Mouse (Mus musculus) C2C12 (cell line): Measurements from ENCODE around the gene Rnase12. TPM values are rescaled to one million over a fixed set of nuclear protein-coding genes. Genes with fewer than 3 reads are reported as not detected.
"Not testable (repeated sequence)": the region's sequence is repeated elsewhere in the genome, so short reads cannot be mapped to it uniquely, and the experiment has no call there.

ENCODE experiments used
- H3K27me3 ChIP-seq: one replicate; pipeline ENCODE4 v1.6.1; 2011; ENCODE audit not compliant: control insufficient read depth, insufficient read depth, insufficient read length
- H3K36me3 ChIP-seq: one replicate; pipeline ENCODE4 v1.6.1; 2011; ENCODE audit not compliant: control insufficient read depth, insufficient read depth
- H3K4me3 ChIP-seq: one replicate; pipeline ENCODE4 v1.5.1; 2011; ENCODE audit warnings: mild to moderate bottlenecking, control low read depth; ENCODE audit not compliant: poor library complexity, insufficient read depth, severe bottlenecking
- H3K79me2 ChIP-seq: one replicate; pipeline ENCODE4 v1.6.1; 2011; ENCODE audit not compliant: control insufficient read depth, insufficient read depth
- H3K79me3 ChIP-seq: one replicate; pipeline ENCODE4 v1.6.1; 2011; ENCODE audit warnings: low read depth, control low read depth
- H3ac ChIP-seq: one replicate; pipeline ENCODE3; 2011; ENCODE audit warnings: low read depth; ENCODE audit not compliant: control insufficient read depth, insufficient read length
- CEBPB ChIP-seq: IDR thresholded peaks from one replicate; pipeline ENCODE4 v1.6.1; 2011; ENCODE audit warnings: low read depth, mild to moderate bottlenecking, control low read depth, moderate library complexity
- CTCF ChIP-seq: IDR thresholded peaks from one replicate; pipeline ENCODE4 v1.5.1; 2011; ENCODE audit not compliant: control insufficient read depth, insufficient read depth, insufficient read length
- FOSL1 ChIP-seq: IDR thresholded peaks from one replicate; pipeline ENCODE4 v1.8.0; 2011; ENCODE audit warnings: mild to moderate bottlenecking, low read length; ENCODE audit not compliant: poor library complexity, insufficient read depth, severe bottlenecking
- MAX ChIP-seq: IDR thresholded peaks from one replicate; pipeline ENCODE4 v1.6.1; 2011; ENCODE audit warnings: mild to moderate bottlenecking, control low read depth
- MYOD1 ChIP-seq: IDR thresholded peaks from one replicate; pipeline ENCODE4 v1.6.1; 2011; ENCODE audit warnings: low read depth; ENCODE audit not compliant: control insufficient read depth, insufficient read length
- MYOG ChIP-seq: IDR thresholded peaks from one replicate; pipeline ENCODE4 v1.6.1; 2011; ENCODE audit not compliant: control insufficient read depth, insufficient read length; ENCODE audit errors: extremely low read depth
- USF1 ChIP-seq: IDR thresholded peaks from one replicate; pipeline ENCODE4 v1.6.1; 2011; ENCODE audit warnings: low read depth, mild to moderate bottlenecking, control low read depth, moderate library complexity
- polyA plus RNA-seq: library from polyadenylated mRNA; unstranded; fragments of >200 nt; fragmentation: generic; extraction: Trizol; gene quantifications from one replicate; pipeline ENCODE4 v1.2.1, GENCODE M21; 2012; ENCODE audit warnings: missing spikeins

Rnase12 gene
- polyA plus RNA-seq, 1 experiment: not detected

DNA sequence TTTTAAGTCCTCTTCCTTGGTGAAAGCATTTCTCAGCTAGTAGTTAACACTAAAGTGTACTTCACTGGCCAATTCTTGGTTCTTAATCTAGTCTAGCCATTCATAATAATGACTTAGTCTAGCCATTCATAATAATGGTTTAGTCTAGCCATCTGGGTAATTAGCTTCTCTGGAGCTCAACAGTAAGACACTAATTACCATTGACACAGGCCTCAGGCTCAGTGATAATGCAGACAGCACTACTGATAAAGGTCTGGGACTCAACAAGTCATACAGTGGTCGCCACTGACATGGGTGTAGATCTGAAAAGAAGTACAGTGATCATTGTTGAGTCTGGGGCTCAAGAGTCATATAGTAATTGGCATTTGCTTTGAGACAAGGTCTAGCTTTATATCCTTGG lies 32.6 kb downstream of the Rnase12 start:
- H3ac ChIP-seq: no peak overlapping the region
- H3K36me3 ChIP-seq: no peaks in the 10 kb centered on the region
- H3K27me3 ChIP-seq: no peaks in the 10 kb centered on the region
- H3K4me3 ChIP-seq: no peak overlapping the region
- no peaks in the 10 kb centered on the region for H3K79me2 ChIP-seq
- TF ChIP-seq FOSL1 (no peak), MYOG (no peak), MYOD1 (no peak), CTCF (no peak), MAX (no peak), CEBPB (no peak), USF1 (no peak)
- no peaks in the 10 kb centered on the region for H3K79me3 ChIP-seq

- no peaks in the 10 kb centered on the region for H3K79me2 ChIP-seq
- no peak for TF ChIP-seq MAX
- TF ChIP-seq USF1: no peak
- TF ChIP-seq CTCF: no peak
- no peak for TF ChIP-seq MYOG
- TF ChIP-seq MYOD1: no peak
- no peak for TF ChIP-seq FOSL1
- no peak for TF ChIP-seq CEBPB
These were observed 34.0 kb downstream of the Rnase12 start for GRCm38 (mm10) chr14:51023457-51023856.

GRCm38 (mm10) chr14:51017256-51017655 lies 40.2 kb downstream of the Rnase12 start:
- no peak for TF ChIP-seq MYOG
- TF ChIP-seq MYOD1: no peak
- TF ChIP-seq CEBPB: no peak
- no peak for TF ChIP-seq CTCF
- TF ChIP-seq MAX: no peak
- no peak for TF ChIP-seq FOSL1
- no peak for TF ChIP-seq USF1
- Histone ChIP-seq H3K36me3 (no peaks in the 10 kb centered on the region), H3ac (no peak overlapping the region), H3K79me3 (no peaks in the 10 kb centered on the region), H3K79me2 (no peaks in the 10 kb centered on the region), H3K4me3 (no peak overlapping the region), H3K27me3 (no peaks in the 10 kb centered on the region)

More at GRCm38 (mm10) chr14:51023457-51023856, 34.0 kb downstream of the Rnase12 start:
- no peaks in the 10 kb centered on the region for H3K36me3 ChIP-seq
- H3K79me3 ChIP-seq: no peaks in the 10 kb centered on the region
- H3K27me3 ChIP-seq: no peaks in the 10 kb centered on the region
- no peak overlapping the region for H3K4me3 ChIP-seq
- H3ac ChIP-seq: no peak overlapping the region

- no peak overlapping the region for H3K4me3 ChIP-seq
- no peaks in the 10 kb centered on the region for H3K79me2 ChIP-seq
- no peak overlapping the region for H3ac ChIP-seq
- H3K79me3 ChIP-seq: no peaks in the 10 kb centered on the region
- no peaks in the 10 kb centered on the region for H3K36me3 ChIP-seq
- no peak for TF ChIP-seq FOSL1
- TF ChIP-seq USF1: no peak
- no peak for TF ChIP-seq MYOD1
- TF ChIP-seq CTCF: no peak
- TF ChIP-seq MYOG: no peak
- TF ChIP-seq CEBPB: no peak
- TF ChIP-seq MAX: no peak
- no peaks in the 10 kb centered on the region for H3K27me3 ChIP-seq
These were observed 41.7 kb downstream of the Rnase12 start for GRCm38 (mm10) chr14:51015780-51016179.

DNA sequence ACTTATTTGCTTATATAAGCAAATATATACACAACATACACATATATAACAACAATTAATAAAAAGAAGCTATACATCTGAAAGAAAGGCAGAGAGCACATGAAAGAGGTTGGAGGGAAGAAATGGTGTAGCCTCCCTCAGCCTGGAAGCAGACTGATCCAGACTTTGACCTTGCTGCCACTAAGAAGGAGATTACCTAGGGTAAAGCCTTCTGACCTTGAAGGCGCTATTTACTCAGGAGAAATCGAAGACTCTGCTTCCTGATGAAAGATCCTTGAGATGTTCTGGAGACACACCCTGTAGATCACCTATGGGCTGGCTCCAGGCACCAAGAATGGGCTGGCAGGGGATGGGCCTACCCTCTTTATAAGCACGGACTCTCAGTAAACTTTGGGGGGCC lies 42.7 kb downstream of the Rnase12 start:
- H3K79me3 ChIP-seq, H3K79me2 ChIP-seq, H3K36me3 ChIP-seq, H3K4me3 ChIP-seq, H3ac ChIP-seq, H3K27me3 ChIP-seq: not testable (repeated sequence)

GRCm38 (mm10) chr14:51009572-51009971 lies 47.9 kb downstream of the Rnase12 start:
- TF ChIP-seq CTCF (no peak), USF1 (no peak), MYOG (no peak), MAX (no peak), FOSL1 (no peak), MYOD1 (no peak), CEBPB (no peak)
- H3K4me3 ChIP-seq: no peak overlapping the region
- H3K79me3 ChIP-seq: no peaks in the 10 kb centered on the region
- no peaks in the 10 kb centered on the region for H3K79me2 ChIP-seq
- H3ac ChIP-seq: no peak overlapping the region
- no peaks in the 10 kb centered on the region for H3K36me3 ChIP-seq
- no peaks in the 10 kb centered on the region for H3K27me3 ChIP-seq
